Mouse (Mus musculus) limb, embryonic 15.5 days (tissue): ENCODE results near the gene Aldh9a1. TPM values are rescaled to one million over a fixed set of nuclear protein-coding genes. Genes with fewer than 3 reads are reported as not detected.
"Not testable (repeated sequence)": the region's sequence is repeated elsewhere in the genome, so short reads cannot be mapped to it uniquely, and the experiment has no call there.

Source experiments
- ATAC-seq: fragments of 200-750 bp; cut with Nextera tagmentation; 2 replicates; pipeline ENCODE4 v1.8.0; 2017; ENCODE audit warnings: low read depth, moderate TSS enrichment; ENCODE audit not compliant: insufficient number of reproducible peaks, low FRiP score, low TSS enrichment
- H3K27ac ChIP-seq: fragments of 300-500 bp; sonication (generic); 2 replicates; pipeline ENCODE4 v1.5.1; 2015; ENCODE audit warnings: moderate library complexity, mild to moderate bottlenecking, inconsistent platforms
- H3K27me3 ChIP-seq: fragments of 300-500 bp; sonication (generic); 2 replicates; pipeline ENCODE4 v1.6.1; 2015; ENCODE audit warnings: inconsistent platforms
- H3K36me3 ChIP-seq: fragments of 300-500 bp; sonication (generic); 2 replicates; pipeline ENCODE4 v1.6.1; 2015; ENCODE audit warnings: inconsistent platforms
- H3K4me1 ChIP-seq: fragments of 300-500 bp; sonication (generic); 2 replicates; pipeline ENCODE4 v1.6.1; 2015; ENCODE audit warnings: inconsistent platforms
- H3K4me2 ChIP-seq: fragments of 300-500 bp; sonication (generic); 2 replicates; pipeline ENCODE4 v1.6.1; 2015; ENCODE audit warnings: mild to moderate bottlenecking, inconsistent platforms
- H3K4me3 ChIP-seq: fragments of 300-500 bp; sonication (generic); 2 replicates; pipeline ENCODE4 v1.5.1; 2015; ENCODE audit warnings: mild to moderate bottlenecking, inconsistent platforms
- H3K9ac ChIP-seq: fragments of 300-500 bp; sonication (generic); 2 replicates; pipeline ENCODE4 v1.6.1; 2015; ENCODE audit warnings: inconsistent platforms
- H3K9me3 ChIP-seq: fragments of 300-500 bp; sonication (generic); 2 replicates; pipeline ENCODE4 v1.6.1; 2016; ENCODE audit warnings: inconsistent platforms
- WGBS: fragments of 180-500 bp; shearing (Covaris S2); methylation state at CpG from one replicate; pipeline ENCODE4 v1.1.7; 2015; 5-methylcytosine and 5-hydroxymethylcytosine counted together
- polyA plus RNA-seq: library from polyadenylated mRNA; unstranded; fragments of >200 nt; fragmentation: Nextera tagmentation; extraction: Ambion mirVana; gene quantifications from 2 replicates; pipeline ENCODE4 v1.2.1, GENCODE M21; 2015

Gene Aldh9a1
- polyA plus RNA-seq, 1 experiment from 2014 or later = 56.9 TPM

DNA sequence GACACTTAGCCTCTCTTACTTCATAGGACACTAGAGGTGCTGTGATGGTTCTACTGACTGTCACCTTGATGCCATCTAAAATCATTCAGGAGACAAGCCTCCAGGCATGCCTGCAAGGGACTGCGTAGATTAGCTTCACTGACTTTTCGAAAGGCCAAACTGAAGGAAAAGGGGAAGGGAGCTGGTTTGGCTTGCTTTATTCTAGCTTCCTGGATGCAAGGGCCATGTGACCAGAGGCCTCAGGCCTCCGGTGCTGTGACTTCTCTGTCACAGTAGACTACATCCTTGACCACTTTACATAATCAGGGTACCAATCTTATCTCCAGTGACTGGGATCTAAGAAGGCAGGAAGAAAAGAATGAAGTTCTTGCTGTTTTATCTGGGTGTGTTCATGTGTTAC, 13.4 kb upstream of the Aldh9a1 start:
- Histone ChIP-seq H3K27ac (no peak overlapping the region), H3K36me3 (peaks cover 19% of the 10 kb centered on the region), H3K4me1 (no peaks in the 10 kb centered on the region), H3K4me2 (no peak overlapping the region), H3K9ac (no peak overlapping the region), H3K9me3 (no peaks in the 10 kb centered on the region), H3K27me3 (peaks cover 5% of the 10 kb centered on the region; the same call in 1 of the 2 replicates), H3K4me3 (no peak overlapping the region)
- WGBS = 86% methylated on average over 3 of the region's 3 CpGs
- no peak for ATAC-seq

DNA sequence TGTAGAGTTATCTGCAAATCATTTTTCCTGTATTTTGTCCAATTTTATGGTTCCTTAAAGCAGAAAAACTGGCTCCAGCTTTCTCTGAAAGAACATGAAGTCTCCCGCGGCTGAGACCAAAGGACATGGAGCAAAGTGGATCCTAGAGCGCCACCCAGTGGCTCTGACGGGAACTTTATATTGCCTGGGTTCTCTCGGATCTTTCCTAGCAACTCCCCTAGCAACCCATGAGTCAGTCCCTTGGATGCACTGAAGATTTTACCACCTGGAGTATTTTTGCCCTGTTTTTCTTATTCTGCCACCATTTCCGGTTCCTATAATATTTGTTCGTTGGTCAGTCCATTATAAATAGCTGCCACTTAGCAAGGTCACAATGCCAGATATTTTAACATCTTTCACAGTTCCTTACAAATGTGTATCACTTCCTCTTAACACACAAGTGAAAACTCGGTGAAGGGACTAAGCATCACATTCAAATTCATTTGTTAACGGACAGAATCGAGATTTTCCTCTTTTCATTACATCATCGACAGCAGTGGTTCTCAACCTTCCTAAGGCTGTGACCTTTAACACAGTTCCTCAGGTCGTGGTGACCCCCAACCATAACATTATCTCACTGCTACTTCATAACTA, 12.2 kb upstream of the Aldh9a1 start:
- no peak overlapping the region for H3K4me3 ChIP-seq
- H3K4me1 ChIP-seq = no peaks in the 10 kb centered on the region
- peaks cover 6% of the 10 kb centered on the region; the same call in 1 of the 2 replicates for H3K27me3 ChIP-seq
- H3K36me3 ChIP-seq = peaks cover 9% of the 10 kb centered on the region
- H3K27ac ChIP-seq = no peak overlapping the region
- no peak overlapping the region for H3K4me2 ChIP-seq
- no peak overlapping the region for H3K9ac ChIP-seq
- 22% methylated on average over 12 of the region's 12 CpGs for WGBS
- no peak for ATAC-seq
- H3K9me3 ChIP-seq = no peaks in the 10 kb centered on the region

DNA sequence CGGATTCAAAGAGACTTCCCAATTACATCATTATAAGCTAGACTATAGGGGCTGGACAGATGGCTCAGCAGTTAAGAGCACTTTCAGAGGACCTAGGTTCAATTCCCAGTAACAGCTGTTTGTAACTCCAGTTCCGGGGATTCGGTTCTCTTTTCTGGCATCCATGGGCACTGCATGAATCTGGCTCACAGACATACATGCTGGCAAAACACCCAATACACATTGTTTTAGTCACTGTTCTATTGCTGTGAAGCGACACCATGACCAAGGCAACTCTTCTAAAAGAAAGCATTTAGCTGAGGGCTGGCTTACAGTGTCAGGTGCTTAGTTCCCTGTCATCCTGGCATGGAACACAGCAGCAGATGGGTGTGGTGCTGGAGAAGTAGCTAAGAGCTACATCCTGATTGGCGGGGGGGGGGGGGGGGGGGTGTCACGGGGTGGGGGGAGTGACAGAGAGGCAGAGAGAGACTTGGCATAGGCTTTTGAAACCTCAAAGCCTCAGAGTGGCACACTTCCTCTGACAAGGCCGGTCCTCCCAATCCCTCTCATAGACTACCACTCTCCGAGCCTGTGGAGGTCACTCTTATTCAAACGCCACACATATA, 10.5 kb upstream of the Aldh9a1 start:
- no peak for ATAC-seq
- WGBS = 70% methylated on average over 8 of the region's 9 CpGs
- H3K27me3 ChIP-seq = peaks cover 6% of the 10 kb centered on the region; the same call in 1 of the 2 replicates

DNA sequence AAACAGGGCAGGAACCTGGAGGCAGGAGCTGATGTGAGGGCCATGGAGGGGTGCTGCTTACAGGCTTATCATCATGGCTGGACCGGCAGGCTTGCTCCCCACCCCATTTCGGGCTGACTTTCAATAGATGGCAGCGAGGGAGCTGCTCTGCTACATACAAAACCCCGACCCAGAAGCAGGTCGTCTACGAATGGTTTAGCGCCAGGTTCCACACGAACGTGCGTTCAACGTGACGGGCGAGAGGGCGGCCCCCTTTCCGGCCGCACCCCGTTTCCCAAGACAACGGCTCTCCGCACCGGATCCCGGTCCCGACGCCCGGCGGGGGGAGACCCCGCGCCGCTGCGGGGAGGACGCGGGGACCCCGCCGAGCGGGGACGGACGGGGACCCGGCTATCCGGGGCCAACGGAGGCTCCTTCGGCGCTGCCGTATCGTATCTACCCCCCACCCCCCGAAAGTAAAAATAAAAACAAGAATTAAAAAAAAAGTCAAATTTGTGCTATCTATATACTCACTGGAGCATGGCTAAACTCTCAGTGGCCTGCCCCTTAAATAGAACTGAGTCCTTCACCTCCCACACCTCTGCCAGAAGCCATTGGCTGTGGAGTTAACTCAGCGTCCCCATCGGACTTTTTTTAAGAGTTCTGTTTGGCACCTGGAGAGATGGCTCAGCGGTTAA, 9.5 kb upstream of the Aldh9a1 start:
- Histone ChIP-seq H3K9me3 (no peaks in the 10 kb centered on the region), H3K27me3 (peaks cover 6% of the 10 kb centered on the region; the same call in 1 of the 2 replicates), H3K36me3 (no peaks in the 10 kb centered on the region), H3K27ac (no peak overlapping the region), H3K4me2 (peak overlapping the region; percentile 86), H3K9ac (0 out of 2 replicates have a peak overlapping the region, but pooled peaks have one; percentile 15), H3K4me1 (no peaks in the 10 kb centered on the region), H3K4me3 (peak overlapping the region; percentile 47)
- ATAC-seq = no peak
- 3% methylated on average over 47 of the region's 47 CpGs for WGBS

More for the DNA sequence above, 10.5 kb upstream of the Aldh9a1 start:
- H3K4me3 ChIP-seq = no peak overlapping the region
- no peak overlapping the region for H3K9ac ChIP-seq
- H3K4me1 ChIP-seq = no peaks in the 10 kb centered on the region
- H3K27ac ChIP-seq = no peak overlapping the region
- no peak overlapping the region for H3K4me2 ChIP-seq
- no peaks in the 10 kb centered on the region for H3K9me3 ChIP-seq
- H3K36me3 ChIP-seq = no peaks in the 10 kb centered on the region

DNA sequence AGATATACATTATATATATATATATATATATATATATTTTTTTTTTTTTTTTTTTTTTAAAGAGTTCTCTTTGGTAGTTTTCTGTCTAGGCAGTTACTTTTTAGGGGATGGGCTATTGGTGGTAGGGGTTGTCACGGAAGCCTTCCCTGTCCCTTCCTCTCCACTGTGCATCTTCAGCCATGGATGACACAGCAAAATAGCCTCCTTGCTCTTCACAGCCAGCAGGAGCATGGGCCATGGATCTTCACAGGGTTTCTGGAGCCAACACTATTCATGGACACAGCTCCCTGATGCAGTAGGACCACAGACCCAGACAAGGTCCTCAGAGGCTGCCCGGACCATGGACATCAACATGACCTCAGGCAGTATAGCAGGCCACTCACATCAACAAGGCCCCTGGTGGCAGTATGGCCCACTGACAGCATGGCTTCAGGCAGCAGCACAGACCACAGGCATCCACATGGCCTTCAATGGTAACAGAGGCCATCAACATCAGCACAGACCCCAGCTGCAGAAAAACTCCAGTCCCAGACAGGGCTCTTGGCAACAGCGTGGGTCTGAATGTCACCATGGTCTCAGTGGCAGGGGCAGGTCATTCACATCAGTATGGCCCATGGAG, 8.8 kb upstream of the Aldh9a1 start:
- no peak overlapping the region for H3K4me3 ChIP-seq
- WGBS = 91% methylated on average over 3 of the region's 3 CpGs

DNA sequence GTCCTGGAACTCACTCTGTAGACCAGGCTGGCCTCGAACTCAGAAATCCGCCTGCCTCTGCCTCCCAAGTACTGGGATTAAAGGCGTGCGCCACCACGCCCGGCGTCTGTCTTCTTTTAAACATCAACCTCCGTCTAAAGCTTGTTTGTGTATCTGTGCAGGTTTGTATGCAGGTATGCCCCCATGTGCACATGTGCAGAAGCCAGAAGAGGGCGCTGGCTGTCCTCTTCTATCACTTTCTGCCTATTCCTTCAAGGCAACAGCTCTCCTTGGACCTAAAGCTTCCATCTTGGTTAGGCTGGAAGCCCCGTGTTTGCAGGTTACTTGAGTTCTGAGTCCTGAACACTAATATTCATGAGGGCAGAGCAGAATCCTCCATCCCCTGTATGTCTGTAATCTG, 7.0 kb upstream of the Aldh9a1 start:
- 83% methylated on average over 10 of the region's 10 CpGs for WGBS
- Histone ChIP-seq H3K9ac (no peak overlapping the region), H3K27me3 (peaks cover 6% of the 10 kb centered on the region; the same call in 1 of the 2 replicates), H3K4me3 (no peak overlapping the region), H3K9me3 (no peaks in the 10 kb centered on the region), H3K4me2 (no peak overlapping the region), H3K36me3 (no peaks in the 10 kb centered on the region), H3K4me1 (no peaks in the 10 kb centered on the region), H3K27ac (no peak overlapping the region)
- ATAC-seq = no peak

More for the DNA sequence above, 8.8 kb upstream of the Aldh9a1 start:
- H3K4me2 ChIP-seq = no peak overlapping the region
- peaks cover 6% of the 10 kb centered on the region; the same call in 1 of the 2 replicates for H3K27me3 ChIP-seq
- ATAC-seq = no peak; the same call in 1 of the 2 replicates
- no peaks in the 10 kb centered on the region for H3K36me3 ChIP-seq
- no peak overlapping the region for H3K27ac ChIP-seq
- no peaks in the 10 kb centered on the region for H3K4me1 ChIP-seq
- H3K9ac ChIP-seq = no peak overlapping the region
- no peaks in the 10 kb centered on the region for H3K9me3 ChIP-seq

DNA sequence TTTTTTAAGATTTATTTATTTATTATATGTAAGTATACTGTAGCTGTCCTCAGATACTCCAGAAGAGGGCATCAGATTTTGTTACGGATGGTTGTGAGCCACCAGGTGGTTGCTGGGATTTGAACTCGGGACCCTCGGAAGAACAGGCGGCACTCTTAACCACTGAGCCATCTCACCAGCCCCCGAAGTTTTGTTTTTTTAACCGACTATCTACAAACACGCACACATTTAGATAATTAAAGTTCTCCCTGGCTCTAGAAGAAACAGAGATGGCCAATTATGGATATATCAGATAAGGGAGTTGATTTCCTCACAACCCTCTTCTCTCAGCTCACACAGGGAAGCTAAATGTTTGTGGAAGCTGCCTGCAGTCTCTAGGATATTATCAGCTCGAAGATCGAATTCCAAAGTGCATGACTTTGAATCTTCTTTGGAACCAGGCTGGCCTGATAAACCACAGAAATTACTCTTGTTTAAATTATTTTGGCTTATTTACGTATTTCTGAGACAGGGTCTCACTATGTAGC, 3.7 kb upstream of the Aldh9a1 start:
- not testable (repeated sequence) for H3K4me2 ChIP-seq, H3K27ac ChIP-seq, H3K4me1 ChIP-seq, H3K36me3 ChIP-seq, H3K9me3 ChIP-seq, H3K4me3 ChIP-seq, H3K9ac ChIP-seq, ATAC-seq, H3K27me3 ChIP-seq
- WGBS = 89% methylated on average over 10 of the region's 10 CpGs

DNA sequence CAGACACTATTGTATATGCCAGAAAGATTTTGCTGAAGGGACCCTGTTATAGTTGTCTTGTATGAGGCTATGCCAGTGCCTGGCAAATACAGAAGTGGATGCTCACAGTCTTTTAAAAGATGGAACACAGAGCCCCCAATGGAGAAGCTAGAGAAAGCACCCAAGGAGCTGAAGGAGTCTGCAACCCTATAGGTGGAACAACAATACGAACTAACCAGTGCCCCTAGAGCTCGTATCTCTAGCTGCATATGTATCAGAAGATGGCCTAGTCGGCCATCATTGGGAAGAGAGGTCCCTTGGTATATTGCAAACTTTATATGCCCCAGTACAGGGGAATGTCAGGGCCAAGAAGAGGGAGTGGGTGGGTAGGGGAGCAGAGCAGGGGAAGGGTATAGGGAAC, 585 bp upstream of the Aldh9a1 start:
- H3K4me3 ChIP-seq, H3K4me1 ChIP-seq, H3K4me2 ChIP-seq, H3K36me3 ChIP-seq, H3K9me3 ChIP-seq, H3K27me3 ChIP-seq, H3K27ac ChIP-seq, H3K9ac ChIP-seq, ATAC-seq: not testable (repeated sequence)
- 63% methylated on average over 3 of the region's 3 CpGs for WGBS

DNA sequence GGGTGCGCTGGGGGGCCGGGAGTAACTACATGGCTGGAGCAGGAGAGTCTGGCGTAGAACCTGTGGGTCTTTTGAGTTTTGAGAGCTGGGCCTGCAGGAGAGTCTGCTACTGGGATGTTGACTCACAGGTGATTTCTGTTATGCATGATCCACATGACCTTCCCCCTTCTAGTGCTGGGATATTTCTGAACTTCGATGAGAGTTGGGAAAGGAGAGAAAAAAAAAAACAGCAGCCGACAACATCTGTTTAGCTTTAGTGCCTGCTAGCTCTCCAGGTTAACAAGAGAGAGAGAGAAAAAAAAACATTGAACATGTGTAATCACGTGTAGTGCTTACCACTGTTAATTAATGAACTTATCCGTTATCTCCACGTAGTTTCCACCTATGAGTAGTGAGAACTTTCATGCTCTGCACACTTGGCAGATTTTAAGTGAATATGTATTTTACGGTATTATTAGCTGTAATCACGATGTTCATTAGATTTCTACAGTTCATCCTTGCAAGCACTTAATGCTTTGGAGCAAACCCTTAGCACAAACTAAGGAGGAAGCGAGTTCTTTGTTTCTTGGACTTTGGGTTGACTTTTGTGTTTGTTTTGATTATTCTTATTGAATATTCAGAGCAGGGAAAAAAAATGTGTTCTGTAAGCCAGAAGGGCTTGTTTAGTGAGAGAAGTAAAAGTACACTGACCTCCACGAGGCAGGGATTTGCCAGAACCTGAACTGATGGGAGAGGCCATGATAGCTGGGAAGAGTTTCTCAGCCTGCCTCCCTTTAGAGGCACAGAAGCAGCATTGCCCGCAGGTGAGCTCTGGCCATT, 1.0 kb downstream of the Aldh9a1 start:
- Histone ChIP-seq H3K27me3 (no peaks in the 10 kb centered on the region), H3K27ac (peak overlapping the region; percentile 86), H3K4me3 (peak overlapping the region; percentile 76), H3K36me3 (peaks cover 24% of the 10 kb centered on the region), H3K9ac (peak overlapping the region; percentile 65), H3K9me3 (no peaks in the 10 kb centered on the region), H3K4me2 (peak overlapping the region; percentile 77), H3K4me1 (0 out of 2 replicates have a peak, but pooled peaks cover 7% of the 10 kb centered on the region)
- WGBS = 26% methylated on average over 13 of the region's 13 CpGs
- no peak for ATAC-seq

DNA sequence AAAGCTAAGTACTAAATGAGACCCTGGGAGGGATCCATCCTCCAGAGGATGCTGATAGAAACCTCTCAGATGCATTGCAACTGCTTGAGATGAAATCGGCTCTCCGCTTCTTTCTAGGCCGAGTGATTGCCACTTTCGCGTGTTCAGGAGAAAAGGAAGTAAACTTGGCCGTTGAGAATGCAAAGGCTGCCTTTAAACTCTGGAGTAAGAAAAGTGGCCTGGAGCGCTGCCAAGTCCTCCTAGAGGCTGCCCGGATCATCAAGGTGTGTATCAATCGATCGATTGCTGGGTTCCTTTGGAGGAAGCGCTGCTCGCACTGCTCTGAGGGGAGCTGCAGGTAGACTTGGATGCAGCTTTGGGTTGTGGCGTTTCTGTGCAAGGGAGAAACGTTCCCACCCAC, 2.6 kb downstream of the Aldh9a1 start:
- Histone ChIP-seq H3K4me1 (0 out of 2 replicates have a peak, but pooled peaks cover 7% of the 10 kb centered on the region), H3K36me3 (peaks cover 31% of the 10 kb centered on the region), H3K27ac (no peak overlapping the region), H3K9me3 (no peaks in the 10 kb centered on the region), H3K27me3 (no peaks in the 10 kb centered on the region), H3K4me2 (no peak overlapping the region), H3K4me3 (no peak overlapping the region), H3K9ac (no peak overlapping the region)
- no peak for ATAC-seq
- 81% methylated on average over 14 of the region's 14 CpGs for WGBS

DNA sequence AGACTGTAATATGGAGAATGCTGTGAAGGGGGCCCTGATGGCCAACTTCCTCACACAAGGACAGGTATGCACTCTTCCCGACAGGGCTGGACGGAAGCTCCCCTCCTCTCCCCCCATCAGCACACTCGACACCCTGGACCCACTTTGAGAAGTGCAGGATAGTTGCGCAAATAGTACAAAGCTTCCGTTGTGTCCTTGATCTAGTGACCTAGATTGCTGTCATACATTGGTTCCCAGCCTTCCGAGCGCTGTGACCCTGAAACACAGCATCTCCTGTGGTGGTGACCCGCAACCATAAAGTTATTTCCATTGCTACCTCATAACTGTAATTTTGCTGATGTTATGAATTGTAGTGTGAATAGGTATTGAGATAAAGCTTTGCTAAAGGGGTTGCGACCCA, 7.6 kb downstream of the Aldh9a1 start:
- Histone ChIP-seq H3K4me3 (no peak overlapping the region), H3K9me3 (no peaks in the 10 kb centered on the region), H3K27ac (no peak overlapping the region), H3K9ac (no peak overlapping the region), H3K4me2 (no peak overlapping the region), H3K36me3 (peaks cover 46% of the 10 kb centered on the region), H3K27me3 (no peaks in the 10 kb centered on the region), H3K4me1 (no peaks in the 10 kb centered on the region)
- no peak for ATAC-seq
- 91% methylated on average over 9 of the region's 9 CpGs for WGBS
